Mouse (Mus musculus): ENCODE results near the gene Steap4. TPM values are rescaled to one million over a fixed set of nuclear protein-coding genes. Genes with fewer than 3 reads are reported as not detected.

The Steap4 gene
- polyA plus RNA-seq, 1 experiment, result not detected

DNA sequence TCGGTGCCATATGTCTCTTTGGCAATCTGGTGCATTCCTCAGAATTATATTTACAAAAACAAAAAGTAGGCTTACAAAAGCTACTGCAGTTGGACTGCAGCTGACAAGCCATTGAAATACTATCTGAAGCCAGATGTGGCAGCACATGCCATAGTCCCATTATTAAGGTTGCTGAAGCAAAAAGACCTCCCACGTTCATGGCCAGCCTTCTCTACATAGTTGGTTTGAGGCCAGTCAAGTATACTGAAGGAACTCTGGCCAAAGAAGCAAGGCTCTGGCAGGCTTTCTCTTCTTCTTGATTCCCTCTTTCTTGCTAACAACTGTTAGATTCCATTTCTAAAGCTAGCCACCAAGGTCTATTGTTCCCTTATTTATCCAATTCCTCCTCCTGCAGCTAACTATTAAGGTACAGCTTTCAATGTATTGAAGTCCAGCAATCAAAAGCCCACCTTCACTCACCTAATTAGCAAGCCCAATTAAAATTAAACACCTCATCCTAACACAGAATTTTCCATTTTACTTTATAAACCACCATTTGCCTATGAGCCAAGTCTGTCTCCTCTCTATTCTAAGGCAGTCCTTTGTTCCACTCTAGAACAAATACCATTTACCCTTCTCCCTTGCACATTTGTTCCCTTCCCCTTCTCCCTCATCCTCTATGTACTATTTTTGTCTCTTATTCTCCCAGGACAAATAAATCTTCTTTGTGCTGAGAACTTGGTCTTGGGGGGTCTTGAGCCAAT, 26.2 kb upstream of the Steap4 start:
- TF ChIP-seq CTCF (IDR thresholded peaks at IDR 0.05; ENCODE audit: low read depth, low read length), result no peak
- no peak for TF ChIP-seq POLR2A (IDR thresholded peaks at IDR 0.05; ENCODE audit: borderline replicate concordance, low read depth, low read length)
- H3K27ac ChIP-seq (ENCODE audit: insufficient read depth, low read depth, low read length), result no peak overlapping the region
- no peak overlapping the region for H3K4me3 ChIP-seq (ENCODE audit: insufficient read depth, low read length)
- H3K4me1 ChIP-seq (ENCODE audit: control insufficient read depth, insufficient read depth, low read length), result no peaks in the 10 kb centered on the region

DNA sequence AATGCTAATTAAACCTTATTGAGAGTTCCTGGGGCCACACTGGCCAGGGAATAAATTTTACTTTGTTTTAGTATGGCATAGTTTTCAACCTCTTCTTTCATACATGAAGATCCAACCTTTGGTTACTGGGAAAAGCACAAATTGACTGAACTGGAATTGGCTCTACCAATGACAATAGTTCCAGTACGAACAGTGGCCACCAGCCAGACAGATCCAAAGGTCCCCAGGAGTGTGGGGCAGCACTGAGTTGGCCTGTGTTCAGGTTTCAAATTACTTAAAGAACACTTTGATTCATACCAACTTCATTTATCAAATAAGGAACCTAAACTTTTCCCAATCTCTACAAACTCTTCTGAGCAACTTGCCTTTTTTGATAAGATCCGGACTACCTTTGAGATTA, 5.4 kb upstream of the Steap4 start:
- TF ChIP-seq POLR2A (IDR thresholded peaks at IDR 0.05; ENCODE audit: borderline replicate concordance, low read depth, low read length) (no peak), CTCF (IDR thresholded peaks at IDR 0.05; ENCODE audit: low read depth, low read length) (no peak)
- H3K27ac ChIP-seq (ENCODE audit: insufficient read depth, low read depth, low read length), result no peak overlapping the region
- peaks cover 12% of the 10 kb centered on the region for H3K4me1 ChIP-seq (ENCODE audit: control insufficient read depth, insufficient read depth, low read length)
- H3K4me3 ChIP-seq (ENCODE audit: insufficient read depth, low read length), result no peak overlapping the region

DNA sequence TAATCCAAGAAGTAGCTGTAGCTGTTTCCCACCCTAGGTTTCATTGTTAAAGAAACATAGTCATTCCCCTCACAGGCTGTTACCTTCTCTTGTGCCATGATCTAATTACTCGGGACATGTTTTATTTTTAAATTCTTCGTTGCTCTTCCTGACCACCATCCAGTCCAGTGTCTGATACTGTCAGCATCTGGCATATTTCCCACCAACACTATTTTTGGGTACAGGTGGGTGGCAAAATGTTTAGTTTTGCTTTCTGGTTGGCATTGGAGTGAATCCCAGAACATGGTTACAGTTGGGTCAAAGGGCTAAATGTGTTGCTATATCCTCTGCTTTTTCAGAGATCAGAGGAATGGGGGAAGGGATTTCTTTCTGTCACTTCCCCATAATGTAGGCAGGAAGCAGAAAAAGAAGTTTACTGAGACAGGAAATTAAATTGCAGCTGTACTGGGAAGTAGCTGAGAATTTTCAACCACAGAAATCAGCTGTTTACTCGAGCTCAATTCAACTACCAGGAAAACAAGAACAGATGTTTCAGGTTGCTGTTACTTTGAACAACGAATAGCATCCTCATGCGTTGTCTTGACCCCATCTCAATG, 4.8 kb upstream of the Steap4 start:
- Histone ChIP-seq H3K27ac (ENCODE audit: insufficient read depth, low read depth, low read length) (no peak overlapping the region), H3K4me1 (ENCODE audit: control insufficient read depth, insufficient read depth, low read length) (peaks cover 15% of the 10 kb centered on the region), H3K4me3 (ENCODE audit: insufficient read depth, low read length) (no peak overlapping the region)
- TF ChIP-seq POLR2A (IDR thresholded peaks at IDR 0.05; ENCODE audit: borderline replicate concordance, low read depth, low read length) (no peak), CTCF (IDR thresholded peaks at IDR 0.05; ENCODE audit: low read depth, low read length) (no peak)

DNA sequence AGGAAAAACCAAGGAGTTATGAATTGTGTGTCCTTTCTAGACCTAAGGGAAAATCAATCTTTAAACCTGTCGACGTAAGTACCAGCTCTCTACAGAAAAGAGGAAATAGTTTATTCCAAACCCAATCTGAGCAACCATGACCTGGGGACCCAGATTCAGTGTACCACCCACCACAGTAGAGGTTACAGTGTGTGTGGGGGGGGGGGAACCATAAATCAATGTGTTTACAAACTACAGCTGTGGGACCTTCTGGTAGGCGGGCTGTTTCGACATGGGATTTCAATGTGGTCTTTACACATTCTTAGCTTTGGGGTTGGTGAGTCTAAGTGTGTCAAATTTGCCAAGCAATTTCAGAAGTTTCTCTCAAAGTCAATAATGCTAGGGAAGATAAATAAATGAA, 2.2 kb upstream of the Steap4 start:
- H3K27ac ChIP-seq (ENCODE audit: insufficient read depth, low read depth, low read length), result no peak overlapping the region
- TF ChIP-seq CTCF (IDR thresholded peaks at IDR 0.05; ENCODE audit: low read depth, low read length) (no peak), POLR2A (IDR thresholded peaks at IDR 0.05; ENCODE audit: borderline replicate concordance, low read depth, low read length) (no peak)

DNA sequence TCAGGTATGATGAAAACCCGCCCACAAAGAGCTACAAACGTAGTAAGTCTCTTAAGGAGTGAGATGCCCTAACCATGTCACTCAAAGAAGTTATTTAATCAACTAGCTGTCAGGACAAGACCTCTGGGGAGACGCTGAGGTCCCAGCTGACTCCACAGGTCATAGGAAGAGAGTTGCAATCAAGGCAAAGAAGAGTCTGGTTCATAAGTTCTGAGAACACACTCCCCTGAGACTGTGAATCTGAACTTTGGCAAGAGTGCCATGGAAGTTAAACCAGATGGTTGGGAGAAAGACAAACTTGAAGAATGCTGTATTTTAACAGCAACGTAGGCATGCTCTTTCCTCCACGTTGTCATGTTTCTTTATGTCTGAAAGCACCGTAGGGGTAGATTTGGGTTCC, 971 bp upstream of the Steap4 start:
- no peak overlapping the region for H3K27ac ChIP-seq (ENCODE audit: insufficient read depth, low read depth, low read length)
- TF ChIP-seq CTCF (IDR thresholded peaks at IDR 0.05; ENCODE audit: low read depth, low read length) (no peak), POLR2A (IDR thresholded peaks at IDR 0.05; ENCODE audit: borderline replicate concordance, low read depth, low read length) (no peak)
- H3K4me3 ChIP-seq (ENCODE audit: insufficient read depth, low read length), result no peak overlapping the region
- H3K4me1 ChIP-seq (ENCODE audit: control insufficient read depth, insufficient read depth, low read length), result peaks cover 15% of the 10 kb centered on the region

More for the DNA sequence above, 2.2 kb upstream of the Steap4 start:
- no peak overlapping the region for H3K4me3 ChIP-seq (ENCODE audit: insufficient read depth, low read length)
- H3K4me1 ChIP-seq (ENCODE audit: control insufficient read depth, insufficient read depth, low read length), result peaks cover 15% of the 10 kb centered on the region

DNA sequence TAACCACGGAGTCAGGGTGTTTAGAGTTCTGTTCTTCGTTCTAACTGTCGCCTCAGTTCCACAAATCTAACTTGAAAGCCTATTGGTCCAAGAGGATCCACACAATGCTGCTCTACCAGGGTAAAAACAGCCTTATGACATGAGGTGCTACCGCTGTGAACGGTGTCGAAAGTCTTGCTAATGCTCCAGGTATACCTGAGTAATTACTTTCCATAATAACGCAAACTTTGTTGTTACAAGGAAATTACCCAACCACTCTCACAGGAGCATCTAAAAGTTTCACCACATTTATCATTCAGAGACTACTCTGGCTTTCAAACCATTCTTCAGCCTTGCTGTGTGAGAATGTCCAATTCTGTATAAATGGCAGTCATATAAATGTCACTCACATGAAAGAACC, 856 bp downstream of the Steap4 start:
- TF ChIP-seq POLR2A (IDR thresholded peaks at IDR 0.05; ENCODE audit: borderline replicate concordance, low read depth, low read length) (no peak), CTCF (IDR thresholded peaks at IDR 0.05; ENCODE audit: low read depth, low read length) (no peak)
- no peak overlapping the region for H3K27ac ChIP-seq (ENCODE audit: insufficient read depth, low read depth, low read length)
- peaks cover 6% of the 10 kb centered on the region for H3K4me1 ChIP-seq (ENCODE audit: control insufficient read depth, insufficient read depth, low read length)
- H3K4me3 ChIP-seq (ENCODE audit: insufficient read depth, low read length), result no peak overlapping the region

DNA sequence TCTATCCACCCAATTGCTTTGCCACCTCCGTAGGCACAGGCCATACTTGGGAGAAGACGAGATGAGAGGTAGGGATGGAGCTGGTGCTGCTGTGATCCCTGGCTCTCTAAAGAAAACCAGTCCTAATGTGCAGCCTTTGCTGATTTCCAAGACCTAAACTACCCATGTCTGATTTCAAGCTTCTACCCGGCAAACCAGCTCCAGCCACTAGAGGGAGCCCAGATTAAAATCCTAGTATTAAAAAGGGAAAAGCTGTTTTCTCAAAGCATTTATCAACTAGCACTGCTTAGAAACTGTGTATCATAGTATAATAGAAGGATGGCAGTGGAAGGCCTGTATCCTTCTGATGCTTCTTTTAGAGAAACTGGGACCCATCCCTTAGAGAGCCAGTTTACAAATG, 5.0 kb downstream of the Steap4 start:
- Histone ChIP-seq H3K4me1 (ENCODE audit: control insufficient read depth, insufficient read depth, low read length) (no peaks in the 10 kb centered on the region), H3K4me3 (ENCODE audit: insufficient read depth, low read length) (no peak overlapping the region), H3K27ac (ENCODE audit: insufficient read depth, low read depth, low read length) (no peak overlapping the region)
- peak; percentile 44; the same call in 1 of the 2 replicates for TF ChIP-seq CTCF (IDR thresholded peaks at IDR 0.05; ENCODE audit: low read depth, low read length)
- TF ChIP-seq POLR2A (IDR thresholded peaks at IDR 0.05; ENCODE audit: borderline replicate concordance, low read depth, low read length), result no peak

DNA sequence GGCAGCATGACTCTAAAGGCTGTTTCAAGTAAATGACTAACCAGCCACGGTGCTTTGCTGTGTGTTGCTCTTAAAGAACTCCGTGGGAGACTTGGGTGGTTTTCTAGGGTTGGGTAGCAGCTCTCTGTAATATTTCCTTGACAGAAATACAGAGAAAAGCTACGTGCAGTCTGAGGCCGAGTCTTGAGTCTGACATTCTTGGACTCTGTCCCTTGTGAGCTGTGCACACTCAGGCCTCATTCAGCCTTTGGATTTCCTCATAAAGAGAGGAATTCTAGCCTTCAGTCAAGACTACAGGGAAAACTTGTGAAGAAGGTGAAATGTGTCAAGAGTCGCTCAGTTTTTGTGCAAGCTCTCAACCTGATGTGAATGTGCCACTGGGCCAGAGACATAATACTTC, 7.9 kb downstream of the Steap4 start:
- no peak overlapping the region for H3K27ac ChIP-seq (ENCODE audit: insufficient read depth, low read depth, low read length)
- no peak for TF ChIP-seq POLR2A (IDR thresholded peaks at IDR 0.05; ENCODE audit: borderline replicate concordance, low read depth, low read length)
- no peaks in the 10 kb centered on the region for H3K4me1 ChIP-seq (ENCODE audit: control insufficient read depth, insufficient read depth, low read length)
- no peak overlapping the region for H3K4me3 ChIP-seq (ENCODE audit: insufficient read depth, low read length)

DNA sequence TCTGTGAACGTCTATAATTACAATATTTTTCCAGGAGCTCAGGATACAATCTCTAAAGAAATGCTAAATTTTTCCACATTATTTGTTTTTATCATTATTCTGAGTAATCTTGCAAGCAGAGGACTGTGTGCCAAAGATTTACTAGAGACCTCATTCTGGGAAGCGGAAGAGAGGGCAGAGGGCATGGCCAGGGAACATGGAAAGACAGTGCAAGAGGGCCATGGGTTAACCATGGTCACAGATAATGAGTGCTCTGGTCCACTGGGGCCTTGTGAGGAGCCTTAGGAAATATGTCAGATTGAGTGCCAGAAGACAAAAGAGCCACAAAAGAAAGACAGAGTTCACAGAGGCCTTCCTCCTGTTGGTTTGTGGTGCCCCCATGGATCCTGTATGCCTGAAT, 12.0 kb downstream of the Steap4 start:
- TF ChIP-seq POLR2A (IDR thresholded peaks at IDR 0.05; ENCODE audit: borderline replicate concordance, low read depth, low read length), result no peak
- no peak for TF ChIP-seq CTCF (IDR thresholded peaks at IDR 0.05; ENCODE audit: low read depth, low read length)
- H3K27ac ChIP-seq (ENCODE audit: insufficient read depth, low read depth, low read length), result no peak overlapping the region

DNA sequence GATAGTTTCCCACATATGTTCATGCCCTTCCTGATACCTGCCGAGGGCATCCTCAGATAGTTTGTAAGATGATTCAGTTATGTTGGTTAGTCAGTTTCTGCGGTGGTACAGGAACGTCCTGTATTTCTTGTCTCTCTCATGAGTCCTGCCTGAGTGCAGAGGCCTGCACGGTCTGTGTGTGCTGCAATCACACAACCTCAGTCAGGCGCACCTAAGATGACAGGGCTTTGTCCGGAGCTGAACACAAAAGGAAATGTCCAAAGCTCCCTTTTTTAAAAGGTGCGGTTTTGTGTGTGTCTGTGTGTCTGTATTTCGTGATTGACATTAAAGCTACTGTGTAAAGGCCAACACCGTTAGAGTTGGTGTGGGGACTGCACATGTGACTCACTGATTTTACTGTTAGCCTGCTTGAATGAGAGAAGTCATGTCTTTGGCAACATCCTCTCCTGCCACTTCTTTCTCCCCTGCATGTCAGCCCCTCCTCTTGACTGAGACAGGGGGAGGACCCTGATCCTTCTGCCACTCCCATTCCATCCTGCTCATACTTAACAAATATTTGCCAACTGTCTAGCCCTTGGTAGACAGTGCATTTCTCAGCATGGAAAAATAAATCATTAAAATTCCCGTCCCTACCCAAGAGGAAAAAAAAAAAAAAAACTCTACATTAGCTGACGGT, 14.4 kb downstream of the Steap4 start:
- Histone ChIP-seq H3K27ac (ENCODE audit: insufficient read depth, low read depth, low read length) (no peak overlapping the region), H3K4me3 (ENCODE audit: insufficient read depth, low read length) (no peak overlapping the region), H3K4me1 (ENCODE audit: control insufficient read depth, insufficient read depth, low read length) (no peaks in the 10 kb centered on the region)
- TF ChIP-seq POLR2A (IDR thresholded peaks at IDR 0.05; ENCODE audit: borderline replicate concordance, low read depth, low read length) (no peak), CTCF (IDR thresholded peaks at IDR 0.05; ENCODE audit: low read depth, low read length) (no peak)

More for the DNA sequence above, 12.0 kb downstream of the Steap4 start:
- Histone ChIP-seq H3K4me1 (ENCODE audit: control insufficient read depth, insufficient read depth, low read length) (no peaks in the 10 kb centered on the region), H3K4me3 (ENCODE audit: insufficient read depth, low read length) (no peak overlapping the region)

Measured in bone marrow macrophage, adult 2 months (primary cell).